Mouse (Mus musculus) midbrain, postnatal 0 days (tissue): Measurements from ENCODE around the gene Ugt1a6a. TPM values are rescaled to one million over a fixed set of nuclear protein-coding genes. Genes with fewer than 3 reads are reported as not detected.
"Not testable (repeated sequence)": the region's sequence is repeated elsewhere in the genome, so short reads cannot be mapped to it uniquely, and the experiment has no call there.

ENCODE experiments used
- ATAC-seq: fragments of 200-750 bp; cut with Nextera tagmentation; 2 replicates; pipeline ENCODE4 v1.8.0; 2017; ENCODE audit warnings: moderate number of reproducible peaks, mild to moderate bottlenecking, moderate TSS enrichment, moderate library complexity; ENCODE audit not compliant: low FRiP score
- DNase-seq: peaks from one replicate; pipeline ENCODE4 v3.0.0-alpha.2; 2015; ENCODE audit warnings: low spot score
- H3K27ac ChIP-seq: fragments of 300-500 bp; sonication (generic); 2 replicates; pipeline ENCODE4 v1.5.1; 2014; ENCODE audit warnings: low read depth, mild to moderate bottlenecking, low read length, mixed read lengths
- H3K27me3 ChIP-seq: fragments of 300-500 bp; sonication (generic); 2 replicates; pipeline ENCODE4 v1.6.1; 2014; ENCODE audit warnings: low read length, control low read depth, mixed read lengths; ENCODE audit not compliant: insufficient read depth
- H3K36me3 ChIP-seq: fragments of 300-500 bp; sonication (generic); 2 replicates; pipeline ENCODE4 v1.6.1; 2014; ENCODE audit warnings: low read length, control low read depth, mixed read lengths; ENCODE audit not compliant: insufficient read depth
- H3K4me1 ChIP-seq: fragments of 300-500 bp; sonication (generic); 2 replicates; pipeline ENCODE4 v1.6.1; 2014; ENCODE audit warnings: mild to moderate bottlenecking, control low read depth, antibody characterized with exemption, low read length, mixed read lengths; ENCODE audit not compliant: insufficient read depth
- H3K4me2 ChIP-seq: fragments of 300-500 bp; sonication (generic); 2 replicates; pipeline ENCODE4 v1.6.1; 2014; ENCODE audit warnings: low read depth, mild to moderate bottlenecking, low read length, mixed read lengths; ENCODE audit not compliant: poor library complexity, severe bottlenecking
- H3K4me3 ChIP-seq: fragments of 300-500 bp; sonication (generic); 2 replicates; pipeline ENCODE4 v1.5.1; 2014; ENCODE audit warnings: low read depth, mild to moderate bottlenecking, low read length, moderate library complexity
- H3K9ac ChIP-seq: fragments of 300-500 bp; sonication (generic); replicated peaks from 2 replicates; pipeline ENCODE4 v1.6.1; 2014; ENCODE audit warnings: mild to moderate bottlenecking, low read length, moderate library complexity, mixed read lengths; ENCODE audit not compliant: poor library complexity, severe bottlenecking
- H3K9me3 ChIP-seq: fragments of 300-500 bp; sonication (generic); 2 replicates; pipeline ENCODE4 v1.6.1; 2016; ENCODE audit warnings: low read length, control low read depth
- CTCF ChIP-seq: IDR thresholded peaks from 2 replicates; pipeline ENCODE4 v1.5.1; 2016; ENCODE audit warnings: antibody characterized with exemption, mild to moderate bottlenecking
- WGBS: fragments of 180-500 bp; shearing (Covaris S2); extraction: QIAGEN DNeasy Blood & Tissue Kit; methylation state at CpG from one replicate; pipeline ENCODE4 v1.1.7; 2014; 5-methylcytosine and 5-hydroxymethylcytosine counted together
- polyA plus RNA-seq: library from polyadenylated mRNA; unstranded; fragments of >200 nt; fragmentation: Nextera tagmentation; extraction: Ambion mirVana; gene quantifications from 2 replicates; pipeline ENCODE4 v1.2.1, GENCODE M21; 2015
- total RNA-seq: library from RNA; depleted of rRNA; stranded (reverse); fragments of >200 nt; gene quantifications from 2 replicates; pipeline ENCODE4 v1.2.3, GENCODE M21; 2014

The Ugt1a6a gene
- total and polyA plus RNA-seq, 2 experiments from 2014 or later, result 2.3 to 3.8 TPM

DNA sequence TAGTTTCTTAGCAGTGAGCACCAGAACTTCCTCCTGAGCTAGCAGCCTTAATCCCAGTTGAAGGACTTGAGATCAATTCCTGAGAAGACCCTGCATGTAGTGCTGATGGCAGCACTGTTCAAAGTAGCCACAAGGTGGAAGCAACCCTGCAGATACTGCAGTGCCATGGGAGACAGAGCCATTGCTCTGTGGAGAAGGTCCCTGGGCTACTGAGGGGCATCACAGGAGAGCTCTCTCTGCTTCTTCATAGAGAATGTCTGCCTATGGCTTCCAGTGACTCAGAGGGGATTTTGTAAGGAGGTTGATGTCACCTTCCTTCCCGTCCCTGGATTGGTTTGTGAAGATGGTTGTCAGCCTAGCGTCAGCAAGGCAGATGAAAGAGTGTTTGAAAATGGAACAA, 15.5 kb downstream of the Ugt1a6a start:
- peak; percentile 62 for TF ChIP-seq CTCF
- not testable (repeated sequence) for H3K27ac ChIP-seq, H3K4me2 ChIP-seq, H3K4me3 ChIP-seq, H3K9ac ChIP-seq, H3K4me1 ChIP-seq, H3K9me3 ChIP-seq, H3K27me3 ChIP-seq, H3K36me3 ChIP-seq, ATAC-seq
- 75% methylated on average over 2 of the region's 2 CpGs for WGBS
- DNase-seq, result peak; percentile 36

DNA sequence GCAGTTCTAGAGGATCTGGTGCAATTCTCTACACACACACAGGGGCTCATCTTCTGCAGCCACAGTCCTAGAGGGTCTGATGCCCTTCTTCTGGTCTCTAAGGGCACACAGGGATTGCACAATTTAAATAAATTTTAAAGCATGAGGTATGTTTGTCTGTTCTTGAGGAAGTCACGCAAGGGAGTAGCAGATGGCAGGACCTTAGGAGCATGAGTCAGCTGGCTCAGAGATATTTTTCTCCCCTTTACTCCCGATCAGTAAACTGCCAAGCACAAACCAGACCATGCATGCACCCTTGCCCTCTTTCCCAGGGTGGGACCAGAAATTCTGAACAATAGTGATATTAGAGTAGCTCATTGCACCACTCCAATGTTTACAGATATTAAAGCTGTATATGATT, 23.8 kb downstream of the Ugt1a6a start:
- no peaks in the 10 kb centered on the region for H3K36me3 ChIP-seq
- no peak overlapping the region for H3K4me2 ChIP-seq
- no peak overlapping the region for H3K9ac ChIP-seq
- no peak for TF ChIP-seq CTCF
- no peaks in the 10 kb centered on the region for H3K27me3 ChIP-seq
- no peak for ATAC-seq
- no peak for DNase-seq
- no peaks in the 10 kb centered on the region for H3K9me3 ChIP-seq
- 92% methylated on average over 2 of the region's 2 CpGs for WGBS
- H3K27ac ChIP-seq, result no peak overlapping the region
- H3K4me3 ChIP-seq, result no peak overlapping the region
- H3K4me1 ChIP-seq, result no peaks in the 10 kb centered on the region

DNA sequence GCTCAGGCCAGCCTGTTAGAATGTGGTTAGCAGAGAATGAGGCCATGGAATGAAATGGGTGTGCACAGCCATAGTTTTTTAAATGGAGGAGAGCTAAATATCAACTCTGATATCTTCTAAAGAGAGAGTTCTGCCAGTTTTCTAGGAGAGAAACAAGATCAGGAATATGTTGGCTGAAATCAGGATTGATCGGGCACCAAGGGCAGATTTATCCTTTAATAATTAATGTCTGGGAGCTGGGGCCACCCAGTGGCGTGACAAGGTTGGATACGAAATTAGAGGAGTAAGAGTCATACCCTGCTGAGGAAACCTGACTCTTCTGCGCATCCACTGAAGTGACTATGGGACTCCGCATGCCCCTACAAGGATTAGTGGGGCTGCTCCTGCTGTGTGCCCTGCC, 31.1 kb downstream of the Ugt1a6a start, which contains the start of gene Ugt1a5:
Gene Ugt1a5, plus strand, starts transcription at position 302 of the 400 bp plus-strand sequence.
- WGBS, result 83% methylated on average over 5 of the region's 5 CpGs
- no peaks in the 10 kb centered on the region for H3K4me1 ChIP-seq
- no peaks in the 10 kb centered on the region for H3K9me3 ChIP-seq
- H3K27me3 ChIP-seq, result no peaks in the 10 kb centered on the region
- DNase-seq (no peak), ATAC-seq (no peak)
- H3K27ac ChIP-seq, result no peak within 1 kb of the TSS
- H3K4me3 ChIP-seq, result no peak within 1 kb of the TSS
- H3K4me2 ChIP-seq, result no peak within 1 kb of the TSS
- H3K9ac ChIP-seq, result no peak within 1 kb of the TSS
- H3K36me3 ChIP-seq, result no peaks in the 10 kb centered on the region
- TF ChIP-seq CTCF, result no peak

DNA sequence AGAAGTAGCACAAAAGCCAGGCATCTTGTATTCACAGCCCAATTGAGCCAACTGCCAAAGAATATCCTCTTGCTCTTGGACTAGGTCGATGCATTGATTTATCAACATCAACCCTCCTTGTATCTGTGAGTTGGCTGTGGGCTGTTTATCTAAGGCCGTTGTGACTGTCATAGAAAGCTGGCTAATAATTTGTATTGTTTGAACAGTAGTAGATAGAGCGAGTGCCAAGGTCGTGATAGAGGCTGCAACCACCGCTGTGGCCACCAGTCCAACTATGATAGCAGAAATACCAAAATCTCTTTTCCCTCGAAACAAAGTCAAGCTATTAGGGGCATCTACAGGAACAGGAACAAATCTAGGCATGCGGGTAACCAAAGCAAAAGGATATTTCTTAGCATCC, 37.6 kb downstream of the Ugt1a6a start:
- ATAC-seq, H3K9me3 ChIP-seq, H3K27ac ChIP-seq, H3K4me1 ChIP-seq, H3K9ac ChIP-seq, H3K36me3 ChIP-seq, H3K4me2 ChIP-seq, H3K4me3 ChIP-seq, DNase-seq, H3K27me3 ChIP-seq: not testable (repeated sequence)
- WGBS, result 97% methylated on average over 5 of the region's 7 CpGs

DNA sequence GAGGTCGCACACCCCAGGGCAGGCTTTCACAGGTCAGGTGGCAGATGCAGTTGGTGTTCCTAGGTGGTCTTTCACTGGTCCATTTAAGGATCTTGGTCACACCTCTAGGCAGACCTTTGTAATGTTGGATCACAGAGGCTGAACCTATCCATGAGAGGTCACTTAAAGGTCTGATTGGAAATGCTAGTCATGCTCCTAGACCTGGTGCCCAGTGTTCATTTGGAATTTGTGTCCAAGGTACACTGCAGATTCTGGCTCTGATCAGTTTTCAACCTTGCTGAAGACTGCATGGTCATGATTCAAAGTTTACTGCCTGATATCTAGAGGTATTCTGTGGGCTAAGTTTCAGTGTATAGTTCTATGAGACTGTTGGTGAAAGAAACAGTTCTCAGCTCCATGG, 45.0 kb downstream of the Ugt1a6a start:
- TF ChIP-seq CTCF, result no peak
- no peaks in the 10 kb centered on the region for H3K27me3 ChIP-seq
- H3K4me2 ChIP-seq, result no peak overlapping the region
- 100% methylated on average over 1 of the region's 1 CpGs for WGBS
- no peaks in the 10 kb centered on the region for H3K4me1 ChIP-seq
- H3K27ac ChIP-seq, result no peak overlapping the region
- ATAC-seq (no peak), DNase-seq (no peak)
- no peak overlapping the region for H3K4me3 ChIP-seq
- H3K36me3 ChIP-seq, result no peaks in the 10 kb centered on the region
- no peak overlapping the region for H3K9ac ChIP-seq
- no peaks in the 10 kb centered on the region for H3K9me3 ChIP-seq

DNA sequence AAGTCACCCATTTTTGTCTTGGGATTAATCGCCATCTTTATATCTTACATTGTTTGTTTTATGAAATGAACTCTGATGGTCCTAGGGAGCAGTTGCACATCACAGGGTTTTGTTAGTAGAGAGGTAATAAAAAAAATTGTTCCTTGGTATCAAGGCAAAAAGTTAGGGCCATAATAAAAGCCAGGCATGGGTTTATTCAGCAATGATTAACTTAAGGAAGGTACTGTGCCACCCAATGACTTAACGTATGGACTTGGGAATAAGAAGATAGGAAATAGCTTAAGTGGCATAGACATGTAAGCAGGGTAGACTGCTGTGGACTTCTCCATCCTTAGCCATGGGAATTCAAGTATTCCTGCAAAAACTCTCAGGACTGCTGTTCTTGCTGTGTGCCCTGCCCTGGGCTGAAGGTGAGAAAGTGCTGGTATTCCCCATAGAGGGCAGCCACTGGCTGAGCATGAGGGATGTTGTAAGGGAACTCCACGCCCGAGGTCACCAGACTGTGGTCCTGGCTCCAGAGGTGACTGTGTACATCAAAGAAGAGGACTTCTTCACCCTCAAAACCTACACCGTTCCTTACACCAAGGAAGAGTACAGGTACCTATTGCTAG, 51.8 kb downstream of the Ugt1a6a start:
- Histone ChIP-seq H3K27me3 (no peaks in the 10 kb centered on the region), H3K36me3 (no peaks in the 10 kb centered on the region), H3K27ac (no peak overlapping the region), H3K9ac (no peak overlapping the region), H3K4me1 (no peaks in the 10 kb centered on the region), H3K9me3 (no peaks in the 10 kb centered on the region), H3K4me3 (no peak overlapping the region), H3K4me2 (no peak overlapping the region)
- DNase-seq, result no peak
- 91% methylated on average over 5 of the region's 5 CpGs for WGBS
- TF ChIP-seq CTCF, result no peak
- no peak for ATAC-seq
